Mouse (Mus musculus) mature B cell (primary cell): ENCODE measurements around the gene Dpp3.
"Not testable (repeated sequence)": the region's sequence is repeated elsewhere in the genome, so short reads cannot be mapped to it uniquely, and the experiment has no call there.

ENCODE experiments used
- in situ Hi-C: fragments of 300-500 bp; cut with MboI; formaldehyde crosslinking; loops from 2 replicates; pipeline ENCODE4 v1.14.3; 2019

Gene Dpp3

DNA sequence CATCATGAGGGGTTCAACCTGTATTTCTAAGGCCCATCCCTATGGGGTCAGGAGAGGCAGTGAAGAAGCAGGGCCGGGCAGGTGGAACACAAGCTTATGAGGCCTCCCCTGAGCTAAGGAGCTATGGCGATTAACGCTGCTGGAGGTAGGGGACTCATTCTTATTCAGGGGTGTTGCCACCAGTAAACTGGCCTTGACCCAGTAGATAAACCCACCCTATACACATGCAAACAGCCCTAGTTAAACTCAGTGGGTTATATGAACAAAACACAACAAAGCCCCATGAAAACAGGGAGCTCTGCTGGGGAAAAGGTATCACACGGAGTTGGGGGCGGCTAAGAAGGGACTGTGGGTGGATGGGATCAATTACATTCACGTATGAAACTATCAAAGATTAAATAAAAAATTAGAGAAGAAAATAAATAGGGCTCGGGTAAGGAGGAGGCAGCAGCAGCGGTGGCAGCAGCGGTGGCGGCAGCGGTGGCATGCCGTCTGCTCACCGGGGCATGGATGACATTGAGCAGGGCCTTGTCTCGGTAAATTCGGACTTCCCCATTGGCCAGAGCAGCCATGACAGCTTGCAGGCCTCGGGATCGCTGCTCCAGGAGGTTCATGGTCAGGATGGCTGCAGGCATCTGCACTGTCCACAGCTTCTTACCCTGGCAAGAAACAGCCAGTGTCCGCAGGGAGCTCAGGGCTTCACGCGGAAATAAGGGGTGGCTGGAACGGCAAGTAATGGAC, 31.1 kb downstream of the Dpp3 start:
- in situ Hi-C loops = no loop called here

DNA sequence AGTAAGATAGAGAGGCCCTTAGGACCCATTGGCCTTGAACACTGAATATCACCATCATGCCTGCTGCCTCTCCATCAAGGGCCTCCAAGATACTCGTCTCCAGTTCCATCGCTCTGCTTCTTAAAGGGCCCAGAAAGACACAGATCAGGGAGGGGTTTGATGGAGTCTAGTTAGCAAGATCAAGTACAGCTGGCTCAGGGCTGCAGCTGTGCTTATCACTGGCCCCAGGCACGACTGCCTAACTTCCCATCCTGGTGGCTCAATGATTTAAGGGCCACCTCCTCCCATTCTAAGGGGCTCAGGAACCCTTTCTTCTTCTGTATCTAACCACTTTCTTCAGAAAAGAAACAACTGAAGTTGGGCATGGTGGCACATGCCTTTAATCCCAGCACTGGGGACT, 36.3 kb downstream of the Dpp3 start:
- in situ Hi-C loops = no loop called here

DNA sequence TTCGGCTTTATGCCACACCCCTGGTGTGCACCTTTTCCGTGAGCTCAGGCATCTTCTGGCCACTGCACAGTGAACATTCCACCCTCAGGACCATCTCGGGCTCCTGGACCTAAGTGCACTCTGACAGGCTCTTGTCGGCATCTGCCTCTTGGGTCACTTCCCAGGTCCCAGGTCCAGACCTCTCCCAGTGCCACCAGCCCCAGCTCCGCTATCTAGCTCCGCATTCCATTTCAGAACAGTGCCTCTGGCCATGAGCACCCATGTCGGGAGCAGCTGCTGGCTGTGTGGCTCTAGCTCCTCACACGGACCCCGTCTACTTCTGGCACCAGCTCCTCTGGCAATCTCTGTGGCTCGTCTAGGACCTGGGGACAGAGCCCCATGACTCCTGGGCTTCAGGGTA, 38.3 kb downstream of the Dpp3 start:
- in situ Hi-C loops = no loop called here

DNA sequence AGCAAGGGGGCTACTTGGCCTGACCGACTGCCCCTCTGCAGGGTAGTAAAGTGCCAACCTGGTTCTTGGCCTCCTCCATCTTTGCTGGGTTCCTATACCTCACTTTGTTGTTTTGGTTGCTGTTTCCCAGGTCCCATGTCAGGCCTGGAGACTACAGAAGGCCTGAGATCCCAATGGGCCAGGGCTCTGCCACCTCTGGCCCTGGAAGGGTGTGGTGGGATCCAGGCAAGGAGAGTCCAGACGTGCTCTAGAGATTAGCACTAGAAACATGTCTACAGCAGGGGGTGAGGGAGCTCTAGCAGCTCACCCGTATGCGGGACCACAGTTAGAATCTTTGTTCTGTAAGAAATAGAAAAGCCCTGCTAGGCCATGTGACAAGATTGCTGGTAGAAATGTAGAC, 44.1 kb downstream of the Dpp3 start:
- in situ Hi-C loops = no loop called here

DNA sequence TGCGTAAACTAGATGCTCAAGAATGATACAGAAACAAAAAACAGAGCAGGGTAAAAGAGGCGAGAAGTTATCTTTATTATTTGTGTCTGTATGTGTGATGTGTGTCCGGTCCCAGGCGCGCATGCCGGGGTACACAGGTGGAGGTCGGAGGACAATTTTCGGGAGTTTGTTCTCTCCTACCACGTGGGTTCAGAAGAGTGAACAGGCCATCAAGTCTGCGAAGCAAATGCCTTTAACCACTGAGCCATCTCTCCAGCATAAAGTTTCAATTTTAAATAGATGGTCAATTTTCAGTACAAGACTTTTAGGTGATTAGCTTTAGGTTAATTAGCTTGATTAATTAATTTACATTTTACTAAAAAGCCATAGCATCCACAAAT, 48.8 kb downstream of the Dpp3 start:
- in situ Hi-C loops = no loop called here

DNA sequence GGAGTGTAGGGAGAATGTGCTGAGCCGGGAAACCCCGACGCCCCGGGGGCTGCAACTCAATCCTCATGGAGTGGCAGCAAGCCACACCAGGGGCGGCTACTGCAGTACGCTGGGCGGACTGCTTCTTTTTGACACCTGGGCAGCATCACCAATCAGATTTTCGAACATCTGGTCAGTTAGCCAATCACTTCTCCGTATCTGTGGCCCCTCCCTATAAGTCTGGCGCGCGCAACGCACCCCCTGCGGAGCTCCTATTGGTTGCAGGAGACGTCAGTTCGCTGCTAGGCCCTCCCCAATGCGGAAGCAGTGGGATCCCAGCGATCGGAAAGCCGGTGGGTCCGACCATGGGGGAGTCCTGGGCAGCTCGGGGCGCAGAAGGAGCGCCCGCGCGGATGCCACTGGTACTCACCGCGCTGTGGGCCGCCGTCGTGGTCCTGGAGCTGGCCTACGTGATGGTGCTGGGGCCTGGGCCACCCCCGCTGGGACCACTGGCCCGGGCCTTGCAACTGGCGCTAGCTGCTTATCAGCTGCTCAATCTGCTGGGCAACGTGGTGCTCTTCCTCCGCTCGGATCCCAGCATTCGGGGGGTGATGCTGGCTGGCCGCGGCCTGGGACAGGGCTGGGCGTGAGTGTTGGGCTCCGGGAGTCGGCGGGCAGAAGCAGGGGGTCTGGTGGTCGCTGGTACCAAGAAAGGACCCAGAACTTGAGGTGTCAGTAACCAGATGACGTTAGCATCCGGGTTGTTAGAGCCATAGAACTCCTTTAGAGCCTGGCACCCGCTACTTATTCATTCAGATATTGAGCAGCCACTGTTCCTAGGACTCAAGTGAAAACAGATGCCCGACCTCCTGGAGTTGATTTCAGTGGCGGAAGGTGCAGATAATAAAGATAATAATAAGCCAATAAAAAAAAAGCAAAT, 49.4 kb downstream of the Dpp3 start, which contains the start of gene Zdhhc24:
Zdhhc24 (plus strand) TSS at position 264 of the 919 bp plus-strand sequence.
- in situ Hi-C loops = no loop called here

DNA sequence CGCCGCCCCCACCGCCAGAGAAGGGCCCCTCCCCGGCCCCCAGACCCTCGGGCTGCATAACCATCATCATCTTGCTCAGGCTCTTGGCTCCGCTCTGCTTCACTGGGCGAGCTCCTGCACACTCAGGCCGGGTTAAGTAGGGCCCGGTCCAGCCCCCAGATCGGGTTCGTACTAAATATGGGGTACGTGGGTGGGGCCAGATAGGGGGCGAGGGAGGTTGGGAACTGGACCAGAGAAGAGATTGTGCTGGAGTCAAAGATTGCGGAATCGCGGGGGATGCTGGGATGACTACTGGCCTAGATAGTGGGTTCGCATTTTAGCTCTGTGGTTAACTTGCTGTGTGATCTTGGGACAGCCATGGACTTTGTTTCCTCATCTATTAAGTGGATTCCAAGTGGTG, 50.3 kb downstream of the Dpp3 start, which contains the start of gene Actn3:
Actn3 (minus strand) TSS at position 125 of the 400 bp plus-strand sequence.
- in situ Hi-C loops = no loop called here

DNA sequence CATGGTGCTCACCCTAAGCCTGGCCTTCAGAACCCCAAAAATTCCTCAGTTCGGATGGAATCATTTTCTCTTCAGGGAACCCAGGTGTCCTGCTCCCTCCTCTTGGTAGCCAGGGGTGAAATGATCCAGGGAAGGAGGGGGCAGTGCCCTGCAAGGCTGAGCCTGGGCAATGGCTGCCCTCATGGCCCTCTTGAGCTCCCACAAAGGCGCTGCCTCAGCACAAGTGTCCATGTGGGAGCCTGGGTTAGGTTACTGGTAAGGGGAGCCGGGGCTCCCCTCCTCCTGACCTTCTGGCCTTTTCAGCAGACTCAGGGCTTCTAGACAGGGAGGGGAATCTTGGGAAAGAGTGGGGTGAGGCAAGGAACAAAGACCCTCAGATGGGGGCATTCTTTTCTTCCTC, 51.3 kb downstream of the Dpp3 start:
- in situ Hi-C loops = no loop called here

DNA sequence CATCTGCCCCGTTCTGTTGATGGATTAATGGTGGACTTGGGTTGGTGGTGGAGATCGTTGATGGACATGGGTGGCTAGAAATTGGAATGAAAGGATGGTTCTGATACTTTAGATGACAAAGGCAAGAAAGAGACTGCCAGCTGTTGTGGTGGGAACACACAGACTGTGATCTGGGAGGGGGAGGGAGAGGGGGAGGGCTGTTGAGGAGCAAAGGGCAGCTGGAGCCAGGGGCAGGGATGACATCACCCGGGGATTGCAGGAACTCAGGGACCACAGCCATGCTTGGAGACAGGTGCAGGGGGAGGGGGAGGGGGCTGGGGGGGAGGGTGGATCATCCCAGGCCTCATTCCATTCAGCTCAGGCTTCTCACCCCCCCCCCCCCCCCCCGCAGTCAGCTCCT, 51.8 kb downstream of the Dpp3 start:
- in situ Hi-C loops = no loop called here

DNA sequence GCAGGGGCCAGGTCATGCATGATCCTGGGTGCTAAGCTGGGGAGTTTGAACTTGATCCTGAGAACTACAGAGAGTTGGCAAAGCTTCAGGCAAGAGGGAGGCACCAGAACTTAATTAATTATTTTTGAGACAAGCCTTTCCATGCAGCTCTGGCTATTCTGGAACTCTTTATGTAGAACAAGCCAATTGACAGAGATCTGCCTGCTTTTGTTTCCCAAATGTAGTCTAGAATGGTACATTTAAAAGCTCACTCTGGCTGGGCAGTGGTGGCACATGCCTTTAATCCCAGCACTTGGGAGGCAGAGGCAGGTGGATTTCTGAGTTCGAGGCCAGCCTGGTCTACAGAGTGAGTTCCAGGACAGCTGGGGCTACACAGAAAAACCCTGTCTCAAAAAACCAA, 53.5 kb downstream of the Dpp3 start:
- in situ Hi-C loops = not testable (repeated sequence)

DNA sequence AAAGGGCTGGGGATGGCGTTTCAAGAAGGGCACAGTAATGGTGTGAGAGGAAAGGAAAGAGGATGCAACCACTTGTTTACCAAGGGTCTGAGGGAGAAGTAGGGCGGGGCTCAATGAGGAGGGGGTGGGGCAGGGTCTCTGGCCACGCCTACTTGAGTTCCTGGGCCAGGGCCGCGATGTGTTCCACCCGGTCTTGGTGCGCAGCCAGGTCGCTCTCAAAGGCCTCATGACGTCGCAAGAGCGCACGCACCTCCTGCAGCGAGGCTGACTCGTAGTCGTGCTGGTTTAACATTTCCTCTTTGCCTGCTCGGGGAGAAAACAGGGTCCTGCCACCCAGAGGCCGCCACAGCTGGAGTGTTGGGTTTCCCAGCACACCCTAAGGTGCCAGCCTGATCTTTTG, 62.9 kb downstream of the Dpp3 start:
- in situ Hi-C loops = no loop called here

DNA sequence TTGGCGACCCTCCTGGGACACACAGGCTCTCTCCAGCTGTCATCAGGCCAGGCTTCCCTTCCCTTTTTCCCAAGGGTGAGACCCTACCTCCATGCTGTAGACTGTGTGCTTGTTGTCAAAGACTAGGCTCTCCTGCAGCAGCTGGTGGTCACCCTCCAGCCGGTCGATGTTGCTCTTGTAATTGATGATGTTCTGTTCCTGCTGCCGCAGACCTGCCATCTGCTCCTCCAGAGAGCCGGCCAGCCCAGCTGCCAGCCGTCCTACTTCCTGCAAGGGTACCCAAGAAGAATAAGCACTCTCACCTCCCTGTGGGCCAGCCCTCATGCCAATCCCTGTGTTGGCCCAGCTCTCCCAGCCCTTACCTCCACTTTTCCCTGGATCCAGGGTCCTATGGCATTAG, 65.0 kb downstream of the Dpp3 start:
- in situ Hi-C loops = no loop called here

DNA sequence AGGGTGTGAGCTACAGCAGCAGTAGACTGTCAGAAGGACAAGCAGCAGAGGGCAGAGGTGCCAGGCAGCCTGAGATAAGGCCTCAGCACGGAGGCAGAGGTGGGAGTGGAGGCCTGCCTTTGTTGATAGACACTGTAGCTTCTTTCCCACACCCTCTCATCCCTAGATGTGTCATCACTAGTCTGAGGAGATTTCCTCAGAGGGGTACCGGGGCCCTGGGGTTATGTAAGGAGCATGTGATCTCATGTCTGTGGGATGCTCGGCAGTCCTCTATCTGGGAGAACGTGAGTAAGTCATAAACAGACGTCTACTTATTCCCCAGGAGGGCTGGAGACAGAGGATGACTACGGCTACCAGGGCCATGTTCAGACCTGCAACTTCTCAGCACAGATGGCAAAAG, 69.0 kb downstream of the Dpp3 start:
- in situ Hi-C loops = no loop called here
